Mouse (Mus musculus) forebrain, embryonic 10.5 days (tissue): ENCODE measurements at regions not wholly inside any gene's neighbourhood (a gene's known extent, or its start where the extent isn't known, plus 50 kb on each side); places are given as distances from the start of the nearest gene placed in this dataset.

Experiments used
- DNase-seq: peaks from one replicate; pipeline ENCODE4 v3.0.0-alpha.2; 2017; ENCODE audit warnings: low spot score; ENCODE audit errors: extremely low spot score
- H3K27ac ChIP-seq: fragments of 300-500 bp; sonication (generic); 2 replicates; pipeline ENCODE4 v1.5.1; 2016; ENCODE audit warnings: mild to moderate bottlenecking
- H3K27me3 ChIP-seq: fragments of 300-500 bp; sonication (generic); 2 replicates; pipeline ENCODE4 v1.6.1; 2016; ENCODE audit warnings: mild to moderate bottlenecking; ENCODE audit not compliant: poor library complexity, severe bottlenecking
- H3K36me3 ChIP-seq: fragments of 300-500 bp; sonication (generic); replicated peaks from 2 replicates; pipeline ENCODE4 v1.6.1; 2016; ENCODE audit warnings: mild to moderate bottlenecking, moderate library complexity
- H3K4me1 ChIP-seq: fragments of 300-500 bp; sonication (generic); 2 replicates; pipeline ENCODE4 v1.6.1; 2016
- H3K4me3 ChIP-seq: fragments of 300-500 bp; sonication (generic); 2 replicates; pipeline ENCODE4 v1.5.1; 2016; ENCODE audit warnings: mild to moderate bottlenecking, moderate library complexity
- H3K9me3 ChIP-seq: fragments of 300-500 bp; sonication (generic); 2 replicates; pipeline ENCODE4 v1.6.1; 2016; ENCODE audit warnings: mild to moderate bottlenecking, moderate library complexity
- WGBS: fragments of 180-500 bp; shearing (Covaris S2); methylation state at CpG from one replicate; pipeline ENCODE4 v1.1.7; 2016; 5-methylcytosine and 5-hydroxymethylcytosine counted together

DNA sequence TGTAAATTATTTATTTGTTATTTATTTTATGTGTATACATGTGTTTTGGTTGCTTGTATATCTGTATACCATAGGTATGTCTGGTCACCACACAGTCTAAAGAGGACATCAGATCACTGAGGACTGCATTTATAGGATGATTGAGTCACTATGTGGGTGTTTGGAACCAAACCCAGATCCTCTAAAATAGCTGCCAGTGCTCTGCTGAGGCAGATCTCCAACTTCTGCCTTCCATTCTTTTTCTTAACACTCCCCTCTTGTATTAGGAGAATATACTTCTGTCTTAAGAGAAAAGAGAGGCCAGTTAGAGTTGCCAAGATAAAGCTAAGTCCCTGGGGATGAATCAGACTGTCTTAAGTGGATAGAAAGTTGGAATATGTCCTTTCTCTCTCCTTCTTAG, 424.2 kb downstream of the Cntn6 start:
- H3K4me1 ChIP-seq: no peaks in the 10 kb centered on the region
- H3K27ac ChIP-seq: no peak overlapping the region
- no peaks in the 10 kb centered on the region for H3K9me3 ChIP-seq
- H3K36me3 ChIP-seq: no peaks in the 10 kb centered on the region
- no peak overlapping the region for H3K4me3 ChIP-seq
- H3K27me3 ChIP-seq: no peaks in the 10 kb centered on the region
- no peak for DNase-seq

- no peaks in the 10 kb centered on the region for H3K27me3 ChIP-seq
- H3K4me3 ChIP-seq: no peak overlapping the region
- no peak overlapping the region for H3K27ac ChIP-seq
- H3K4me1 ChIP-seq: no peaks in the 10 kb centered on the region
- H3K36me3 ChIP-seq: no peaks in the 10 kb centered on the region
- no peak for DNase-seq
- no peaks in the 10 kb centered on the region for H3K9me3 ChIP-seq
- WGBS: 92% methylated on average over 1 of the region's 1 CpGs
These were observed 430.0 kb downstream of the Cntn6 start for GRCm38 (mm10) chr6:104922577-104922976.

DNA sequence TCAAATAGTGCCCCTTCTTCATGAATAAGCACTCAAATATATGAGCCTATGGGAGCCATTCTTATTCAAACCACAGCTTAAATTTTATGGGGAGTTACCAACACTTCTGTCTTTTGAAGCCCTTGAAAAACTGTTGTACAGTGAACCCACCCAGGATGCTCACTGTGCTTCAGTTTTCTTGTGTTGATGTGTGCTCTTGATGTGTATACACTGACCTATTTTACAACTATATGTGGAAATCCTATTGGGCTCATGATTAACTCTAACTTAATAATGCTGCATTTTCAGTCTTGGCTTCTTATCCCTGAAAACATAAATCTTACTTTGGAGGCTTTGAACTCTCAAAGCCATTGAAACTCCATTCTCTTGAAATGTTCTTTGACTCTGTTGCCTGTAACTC, 433.5 kb downstream of the Cntn6 start:
- no peaks in the 10 kb centered on the region for H3K9me3 ChIP-seq
- no peak for DNase-seq
- H3K4me1 ChIP-seq: no peaks in the 10 kb centered on the region
- no peak overlapping the region for H3K4me3 ChIP-seq
- no peaks in the 10 kb centered on the region for H3K27me3 ChIP-seq
- H3K36me3 ChIP-seq: no peaks in the 10 kb centered on the region
- H3K27ac ChIP-seq: no peak overlapping the region

DNA sequence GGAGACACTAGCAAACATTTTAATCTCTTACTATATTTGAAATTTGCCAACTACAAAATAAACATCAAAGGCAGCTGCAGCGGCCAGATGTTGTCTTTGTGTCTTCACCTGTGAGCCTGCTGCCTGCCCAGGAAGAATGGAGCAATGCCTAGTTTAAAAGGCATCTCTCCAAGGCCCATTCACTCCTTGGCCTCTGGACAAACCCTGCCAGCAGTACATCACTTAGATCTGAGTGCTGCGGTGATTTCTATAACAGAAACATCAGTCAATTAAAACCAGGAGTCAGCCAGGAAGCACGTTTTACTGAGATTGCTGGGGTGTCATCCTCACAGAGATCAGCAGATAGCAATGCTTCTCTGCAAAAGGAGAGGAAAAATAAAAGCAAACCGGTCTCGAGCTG, 437.7 kb downstream of the Cntn6 start:
- no peak for DNase-seq
- WGBS: 85% methylated on average over 5 of the region's 5 CpGs
- no peak overlapping the region for H3K27ac ChIP-seq

GRCm38 (mm10) chr6:104932153-104932552, 439.6 kb downstream of the Cntn6 start:
- H3K36me3 ChIP-seq: no peaks in the 10 kb centered on the region
- 90% methylated on average over 4 of the region's 4 CpGs for WGBS
- no peak overlapping the region for H3K4me3 ChIP-seq
- H3K27me3 ChIP-seq: no peaks in the 10 kb centered on the region
- no peaks in the 10 kb centered on the region for H3K9me3 ChIP-seq
- no peaks in the 10 kb centered on the region for H3K4me1 ChIP-seq
- H3K27ac ChIP-seq: no peak overlapping the region
- no peak for DNase-seq

More for the DNA sequence above, 437.7 kb downstream of the Cntn6 start:
- Histone ChIP-seq H3K4me3 (no peak overlapping the region), H3K9me3 (no peaks in the 10 kb centered on the region), H3K36me3 (no peaks in the 10 kb centered on the region), H3K27me3 (no peaks in the 10 kb centered on the region), H3K4me1 (no peaks in the 10 kb centered on the region)

GRCm38 (mm10) chr6:104939134-104939533, 446.5 kb downstream of the Cntn6 start:
- Histone ChIP-seq H3K36me3 (no peaks in the 10 kb centered on the region), H3K27ac (no peak overlapping the region), H3K27me3 (no peaks in the 10 kb centered on the region), H3K9me3 (no peaks in the 10 kb centered on the region), H3K4me3 (no peak overlapping the region), H3K4me1 (no peaks in the 10 kb centered on the region)
- no peak for DNase-seq
- WGBS: 91% methylated on average over 1 of the region's 1 CpGs

DNA sequence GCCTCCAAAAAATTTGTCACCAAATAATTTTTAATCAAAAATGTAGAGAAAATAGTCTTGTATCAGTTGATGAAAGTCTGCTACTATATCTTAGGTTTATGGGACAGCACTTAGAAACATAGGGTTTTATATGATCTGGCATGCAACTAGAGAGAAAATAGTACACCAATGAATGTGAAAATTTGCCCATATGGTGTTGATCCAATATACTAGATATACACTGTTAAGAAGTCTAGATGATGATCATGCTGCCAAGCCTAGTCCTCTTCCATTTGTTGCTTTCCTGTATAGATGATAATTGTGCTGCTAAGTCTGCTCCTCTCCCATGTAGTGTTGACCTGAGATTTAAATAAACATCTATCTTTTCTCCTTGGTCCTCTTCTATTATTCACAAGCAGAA, 481.9 kb downstream of the Cntn6 start:
- H3K36me3 ChIP-seq: no peaks in the 10 kb centered on the region
- no peak for DNase-seq
- H3K4me3 ChIP-seq: no peak overlapping the region
- no peaks in the 10 kb centered on the region for H3K9me3 ChIP-seq
- H3K4me1 ChIP-seq: no peaks in the 10 kb centered on the region
- H3K27me3 ChIP-seq: no peaks in the 10 kb centered on the region
- no peak overlapping the region for H3K27ac ChIP-seq

DNA sequence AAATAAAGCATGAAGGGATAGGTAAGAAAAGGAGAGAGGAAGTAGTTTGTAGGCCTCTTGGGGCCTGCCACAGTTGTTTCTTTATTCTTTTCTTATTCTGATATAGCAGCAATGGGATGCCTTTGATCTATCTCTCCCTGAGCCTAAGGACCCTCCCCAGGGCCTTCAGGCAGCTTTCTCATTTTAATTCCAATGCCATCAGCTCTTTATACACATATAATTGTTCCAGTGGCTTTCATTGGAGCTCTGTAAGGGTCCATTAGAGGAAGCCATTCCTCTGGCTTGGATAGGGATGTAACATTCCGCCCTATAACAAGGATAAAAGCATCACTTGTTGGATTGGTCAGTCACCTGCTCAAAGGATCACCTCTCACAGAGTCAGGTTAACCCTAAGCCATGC, 491.6 kb downstream of the Cntn6 start:
- no peaks in the 10 kb centered on the region for H3K27me3 ChIP-seq
- H3K4me1 ChIP-seq: peaks cover 11% of the 10 kb centered on the region
- H3K27ac ChIP-seq: no peak overlapping the region
- 53% methylated on average over 1 of the region's 1 CpGs for WGBS
- no peaks in the 10 kb centered on the region for H3K9me3 ChIP-seq
- DNase-seq: no peak
- no peak overlapping the region for H3K4me3 ChIP-seq
- H3K36me3 ChIP-seq: no peaks in the 10 kb centered on the region

DNA sequence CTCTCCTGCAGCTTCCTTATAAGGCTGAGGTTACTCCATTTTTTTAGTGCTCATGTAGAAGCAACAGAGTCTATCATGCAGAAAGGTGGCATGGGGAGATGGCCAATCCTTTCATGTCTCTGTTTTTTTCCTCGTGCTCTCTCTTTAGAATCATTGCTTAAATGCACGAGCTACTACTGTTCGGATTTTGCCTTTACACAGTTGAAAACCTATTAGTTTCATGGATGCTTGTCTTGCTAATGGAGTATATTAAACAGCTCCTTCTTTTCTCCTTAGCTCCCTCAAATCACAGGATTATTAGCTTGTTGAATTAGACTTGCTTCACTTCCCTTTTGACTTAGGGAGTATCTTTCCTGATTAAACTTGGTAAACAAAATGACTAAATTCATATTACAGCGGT, 497.3 kb downstream of the Cntn6 start:
- WGBS: 68% methylated on average over 4 of the region's 4 CpGs

DNA sequence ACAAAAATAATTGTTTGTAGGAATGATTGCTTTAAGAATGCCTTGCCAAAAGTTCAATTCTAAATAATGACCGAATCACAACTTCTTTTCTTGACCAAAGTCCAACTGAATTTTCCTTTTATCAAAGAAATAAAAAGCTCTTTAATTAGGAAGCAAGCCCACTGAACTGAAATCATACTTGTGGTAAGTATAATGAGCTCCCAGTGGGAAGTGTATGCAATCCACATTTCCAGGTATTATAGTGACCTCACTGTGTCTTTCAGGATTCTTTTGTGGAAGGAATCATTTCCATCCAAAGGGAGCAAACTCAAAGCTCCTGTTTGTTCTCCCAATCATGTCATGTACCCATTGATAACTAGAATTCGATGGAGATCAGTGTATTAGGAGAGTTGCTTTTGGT, 497.8 kb downstream of the Cntn6 start:
- peaks cover 24% of the 10 kb centered on the region for H3K4me1 ChIP-seq
- H3K27ac ChIP-seq: no peak overlapping the region
- no peak for DNase-seq
- no peaks in the 10 kb centered on the region for H3K27me3 ChIP-seq
- H3K36me3 ChIP-seq: no peaks in the 10 kb centered on the region
- no peaks in the 10 kb centered on the region for H3K9me3 ChIP-seq
- 58% methylated on average over 2 of the region's 2 CpGs for WGBS
- no peak overlapping the region for H3K4me3 ChIP-seq

More for the DNA sequence above, 497.3 kb downstream of the Cntn6 start:
- H3K27me3 ChIP-seq: no peaks in the 10 kb centered on the region
- peaks cover 26% of the 10 kb centered on the region for H3K4me1 ChIP-seq
- H3K27ac ChIP-seq: no peak overlapping the region
- DNase-seq: no peak
- H3K4me3 ChIP-seq: no peak overlapping the region
- H3K36me3 ChIP-seq: no peaks in the 10 kb centered on the region
- no peaks in the 10 kb centered on the region for H3K9me3 ChIP-seq

DNA sequence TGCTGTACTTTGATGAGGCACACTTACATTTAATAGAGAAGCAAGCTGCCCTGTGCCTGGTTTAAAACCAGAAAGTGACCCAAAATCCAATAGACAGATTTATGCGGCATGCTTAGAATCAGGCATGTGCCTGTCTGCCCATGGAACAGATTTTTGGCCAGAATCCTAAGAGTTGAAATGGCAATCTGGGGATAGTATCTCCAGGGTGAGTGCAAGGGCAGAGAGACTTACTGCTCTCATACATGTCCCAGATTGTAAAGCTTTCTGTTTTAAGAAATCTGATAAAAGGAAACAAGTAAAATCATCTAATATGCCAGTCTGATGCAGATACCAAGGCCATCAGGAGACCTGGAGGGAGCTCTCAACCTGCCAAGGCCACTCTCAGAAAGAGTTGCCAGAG, 507.0 kb downstream of the Cntn6 start:
- no peaks in the 10 kb centered on the region for H3K27me3 ChIP-seq
- 96% methylated on average over 1 of the region's 1 CpGs for WGBS
- H3K9me3 ChIP-seq: no peaks in the 10 kb centered on the region
- no peak for DNase-seq
- H3K4me1 ChIP-seq: no peaks in the 10 kb centered on the region
- no peaks in the 10 kb centered on the region for H3K36me3 ChIP-seq
- H3K4me3 ChIP-seq: no peak overlapping the region
- H3K27ac ChIP-seq: no peak overlapping the region

GRCm38 (mm10) chr6:105020672-105021071, 528.1 kb downstream of the Cntn6 start:
- H3K27ac ChIP-seq: no peak overlapping the region
- H3K4me3 ChIP-seq: no peak overlapping the region
- no peaks in the 10 kb centered on the region for H3K27me3 ChIP-seq
- no peaks in the 10 kb centered on the region for H3K36me3 ChIP-seq
- no peak for DNase-seq
- WGBS: 90% methylated on average over 4 of the region's 4 CpGs
- H3K9me3 ChIP-seq: no peaks in the 10 kb centered on the region
- H3K4me1 ChIP-seq: no peaks in the 10 kb centered on the region

- Histone ChIP-seq H3K27ac (no peak overlapping the region), H3K4me1 (no peaks in the 10 kb centered on the region), H3K9me3 (no peaks in the 10 kb centered on the region), H3K27me3 (no peaks in the 10 kb centered on the region), H3K4me3 (no peak overlapping the region), H3K36me3 (no peaks in the 10 kb centered on the region)
- 78% methylated on average over 4 of the region's 4 CpGs for WGBS
- no peak for DNase-seq
These were observed 528.6 kb downstream of the Cntn6 start for GRCm38 (mm10) chr6:105021174-105021573.

GRCm38 (mm10) chr6:105066146-105066545, 573.6 kb downstream of the Cntn6 start:
- H3K36me3 ChIP-seq: no peaks in the 10 kb centered on the region

More at GRCm38 (mm10) chr6:105066146-105066545, 573.6 kb downstream of the Cntn6 start:
- no peak overlapping the region for H3K4me3 ChIP-seq
- H3K27me3 ChIP-seq: no peaks in the 10 kb centered on the region
- no peak for DNase-seq
- no peaks in the 10 kb centered on the region for H3K9me3 ChIP-seq
- WGBS: 62% methylated on average over 2 of the region's 2 CpGs
- H3K4me1 ChIP-seq: no peaks in the 10 kb centered on the region
- no peak overlapping the region for H3K27ac ChIP-seq
